Mouse (Mus musculus): ENCODE results near the gene Bnc1. TPM values are rescaled to one million over a fixed set of nuclear protein-coding genes. Genes with fewer than 3 reads are reported as not detected.
A peak's percentile ranks its signal among the peaks of the same experiment; 100 is the strongest.

Gene Bnc1
- polyA plus RNA-seq (2015; fragmentation: Nextera tagmentation; extraction: Ambion mirVana), result 0.35 and 0.39 TPM in 2 replicates

GRCm38 (mm10) chr7:81992131-81993061 lies at the start of gene Bnc1:
Gene Bnc1 (minus strand): TSS chr7:81992292.
- WGBS (ENCODE audit: insufficient replicate concordance), result under 1% methylated on average over 77 of the region's 105 CpGs
- Histone ChIP-seq H3K4me1 (ENCODE audit: control insufficient read depth, low read depth, low read length) (no peaks in the 10 kb centered on the region; the same call in 1 of the 2 replicates), H3K9ac (ENCODE audit: low read depth, low read length) (no peak within 1 kb of the TSS), H3K27me3 (ENCODE audit: control insufficient read depth, insufficient read depth, low read depth, low read length) (peaks cover 63% of the 10 kb centered on the region), H3K4me3 (ENCODE audit: low read depth, low read length) (peak within 1 kb of the TSS; percentile 39), H3K27ac (ENCODE audit: low read length) (no peak within 1 kb of the TSS), H3K4me2 (ENCODE audit: low read depth, low read length) (peak within 1 kb of the TSS; percentile 49), H3K36me3 (ENCODE audit: control insufficient read depth, insufficient read depth) (no peaks in the 10 kb centered on the region), H3K9me3 (replicated peaks; ENCODE audit: control insufficient read depth, low read length) (no peaks in the 10 kb centered on the region)
- ATAC-seq (ENCODE audit: low read depth), result no peak

GRCm38 (mm10) chr7:82033347-82033746 lies 41.3 kb upstream of the Bnc1 start:
- Histone ChIP-seq H3K9ac (ENCODE audit: low read depth, low read length) (no peak overlapping the region), H3K9me3 (replicated peaks; ENCODE audit: control insufficient read depth, low read length) (no peaks in the 10 kb centered on the region), H3K27ac (ENCODE audit: low read length) (no peak overlapping the region), H3K4me1 (ENCODE audit: control insufficient read depth, low read depth, low read length) (no peaks in the 10 kb centered on the region), H3K4me2 (ENCODE audit: low read depth, low read length) (no peak overlapping the region), H3K36me3 (ENCODE audit: control insufficient read depth, insufficient read depth) (no peaks in the 10 kb centered on the region), H3K4me3 (ENCODE audit: low read depth, low read length) (no peak overlapping the region), H3K27me3 (ENCODE audit: control insufficient read depth, insufficient read depth, low read depth, low read length) (no peaks in the 10 kb centered on the region)
- ATAC-seq (ENCODE audit: low read depth), result no peak
- 63% methylated on average over 1 of the region's 1 CpGs for WGBS (ENCODE audit: insufficient replicate concordance)

GRCm38 (mm10) chr7:82029666-82030065 lies 37.6 kb upstream of the Bnc1 start:
- H3K9me3 ChIP-seq (replicated peaks; ENCODE audit: control insufficient read depth, low read length), result no peaks in the 10 kb centered on the region
- no peak overlapping the region for H3K4me2 ChIP-seq (ENCODE audit: low read depth, low read length)
- ATAC-seq (ENCODE audit: low read depth), result no peak
- no peak overlapping the region for H3K4me3 ChIP-seq (ENCODE audit: low read depth, low read length)
- H3K36me3 ChIP-seq (ENCODE audit: control insufficient read depth, insufficient read depth), result no peaks in the 10 kb centered on the region
- no peak overlapping the region for H3K9ac ChIP-seq (ENCODE audit: low read depth, low read length)
- no peaks in the 10 kb centered on the region for H3K4me1 ChIP-seq (ENCODE audit: control insufficient read depth, low read depth, low read length)
- no peak overlapping the region for H3K27ac ChIP-seq (ENCODE audit: low read length)
- WGBS (ENCODE audit: insufficient replicate concordance), result 52% methylated on average over 9 of the region's 9 CpGs
- H3K27me3 ChIP-seq (ENCODE audit: control insufficient read depth, insufficient read depth, low read depth, low read length), result no peaks in the 10 kb centered on the region

GRCm38 (mm10) chr7:82025802-82026201 lies 33.7 kb upstream of the Bnc1 start:
- WGBS (ENCODE audit: insufficient replicate concordance), result 14% methylated on average over 2 of the region's 2 CpGs

DNA sequence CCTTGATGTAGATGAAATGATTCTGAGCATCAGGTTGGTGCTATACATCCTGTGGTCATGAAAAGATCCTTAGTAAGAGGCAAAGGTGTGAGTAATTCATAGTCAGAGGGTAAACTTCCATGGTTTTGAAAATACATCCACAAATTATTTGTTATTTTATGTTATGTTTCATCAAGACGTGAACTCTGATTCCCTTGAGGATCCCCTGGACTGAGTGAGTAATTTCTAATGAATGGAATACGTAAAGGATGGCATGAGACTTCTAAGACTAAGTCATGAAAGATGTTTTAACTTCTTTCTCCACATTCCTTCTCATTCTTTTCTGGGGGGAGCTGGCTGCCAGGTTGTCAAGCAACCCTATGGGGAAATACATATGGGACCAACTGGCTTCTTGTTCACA lies 31.6 kb upstream of the Bnc1 start:
- Histone ChIP-seq H3K4me1 (ENCODE audit: control insufficient read depth, low read depth, low read length) (no peaks in the 10 kb centered on the region), H3K36me3 (ENCODE audit: control insufficient read depth, insufficient read depth) (no peaks in the 10 kb centered on the region), H3K4me3 (ENCODE audit: low read depth, low read length) (no peak overlapping the region), H3K9me3 (replicated peaks; ENCODE audit: control insufficient read depth, low read length) (no peaks in the 10 kb centered on the region), H3K27ac (ENCODE audit: low read length) (no peak overlapping the region), H3K9ac (ENCODE audit: low read depth, low read length) (no peak overlapping the region), H3K27me3 (ENCODE audit: control insufficient read depth, insufficient read depth, low read depth, low read length) (no peaks in the 10 kb centered on the region), H3K4me2 (ENCODE audit: low read depth, low read length) (no peak overlapping the region)
- WGBS (ENCODE audit: insufficient replicate concordance), result 53% methylated on average over 2 of the region's 2 CpGs
- no peak for ATAC-seq (ENCODE audit: low read depth)

More at GRCm38 (mm10) chr7:82025802-82026201, 33.7 kb upstream of the Bnc1 start:
- Histone ChIP-seq H3K9ac (ENCODE audit: low read depth, low read length) (no peak overlapping the region), H3K36me3 (ENCODE audit: control insufficient read depth, insufficient read depth) (no peaks in the 10 kb centered on the region), H3K9me3 (replicated peaks; ENCODE audit: control insufficient read depth, low read length) (no peaks in the 10 kb centered on the region), H3K27ac (ENCODE audit: low read length) (no peak overlapping the region), H3K4me2 (ENCODE audit: low read depth, low read length) (no peak overlapping the region), H3K27me3 (ENCODE audit: control insufficient read depth, insufficient read depth, low read depth, low read length) (no peaks in the 10 kb centered on the region), H3K4me1 (ENCODE audit: control insufficient read depth, low read depth, low read length) (no peaks in the 10 kb centered on the region), H3K4me3 (ENCODE audit: low read depth, low read length) (no peak overlapping the region)
- no peak for ATAC-seq (ENCODE audit: low read depth)

DNA sequence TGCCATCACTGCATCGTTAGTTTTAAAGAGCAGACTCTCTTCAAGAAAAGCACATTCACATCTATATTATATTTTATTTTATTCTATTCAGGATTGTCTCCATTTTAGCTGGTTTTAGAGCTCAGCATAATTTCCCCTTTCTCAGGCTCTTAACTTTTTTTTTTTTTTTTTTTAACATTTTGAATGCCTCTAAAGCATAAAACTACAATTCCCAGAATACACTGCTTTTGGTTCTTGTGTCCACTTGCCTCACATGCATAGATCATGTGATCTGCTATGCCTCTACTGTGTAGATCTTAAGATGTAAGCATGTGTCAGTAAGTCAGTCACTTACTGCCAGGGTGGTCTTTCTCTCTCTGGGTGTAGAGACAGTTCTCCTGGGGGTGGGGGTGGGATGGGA lies 30.3 kb upstream of the Bnc1 start:
- H3K9me3 ChIP-seq (replicated peaks; ENCODE audit: control insufficient read depth, low read length), result no peaks in the 10 kb centered on the region
- no peak overlapping the region for H3K9ac ChIP-seq (ENCODE audit: low read depth, low read length)
- ATAC-seq (ENCODE audit: low read depth), result no peak
- 50% methylated on average over 1 of the region's 1 CpGs for WGBS (ENCODE audit: insufficient replicate concordance)
- H3K4me1 ChIP-seq (ENCODE audit: control insufficient read depth, low read depth, low read length), result no peaks in the 10 kb centered on the region
- no peaks in the 10 kb centered on the region for H3K27me3 ChIP-seq (ENCODE audit: control insufficient read depth, insufficient read depth, low read depth, low read length)
- H3K4me3 ChIP-seq (ENCODE audit: low read depth, low read length), result no peak overlapping the region
- H3K36me3 ChIP-seq (ENCODE audit: control insufficient read depth, insufficient read depth), result no peaks in the 10 kb centered on the region
- no peak overlapping the region for H3K4me2 ChIP-seq (ENCODE audit: low read depth, low read length)
- H3K27ac ChIP-seq (ENCODE audit: low read length), result no peak overlapping the region

- Histone ChIP-seq H3K27ac (ENCODE audit: low read length) (no peak overlapping the region), H3K4me3 (ENCODE audit: low read depth, low read length) (no peak overlapping the region), H3K9ac (ENCODE audit: low read depth, low read length) (no peak overlapping the region), H3K4me2 (ENCODE audit: low read depth, low read length) (no peak overlapping the region), H3K9me3 (replicated peaks; ENCODE audit: control insufficient read depth, low read length) (no peaks in the 10 kb centered on the region), H3K4me1 (ENCODE audit: control insufficient read depth, low read depth, low read length) (no peaks in the 10 kb centered on the region), H3K27me3 (ENCODE audit: control insufficient read depth, insufficient read depth, low read depth, low read length) (peaks cover 3% of the 10 kb centered on the region), H3K36me3 (ENCODE audit: control insufficient read depth, insufficient read depth) (no peaks in the 10 kb centered on the region)
- ATAC-seq (ENCODE audit: low read depth), result no peak
- WGBS (ENCODE audit: insufficient replicate concordance), result 80% methylated on average over 2 of the region's 2 CpGs
Measured at GRCm38 (mm10) chr7:82018031-82018430, 25.9 kb upstream of the Bnc1 start.

- WGBS (ENCODE audit: insufficient replicate concordance), result 7% methylated on average over 25 of the region's 25 CpGs
- ATAC-seq (ENCODE audit: low read depth), result no peak
- H3K4me3 ChIP-seq (ENCODE audit: low read depth, low read length), result no peak overlapping the region
- H3K4me1 ChIP-seq (ENCODE audit: control insufficient read depth, low read depth, low read length), result no peaks in the 10 kb centered on the region
- H3K4me2 ChIP-seq (ENCODE audit: low read depth, low read length), result no peak overlapping the region
- no peaks in the 10 kb centered on the region for H3K9me3 ChIP-seq (replicated peaks; ENCODE audit: control insufficient read depth, low read length)
- no peak overlapping the region for H3K9ac ChIP-seq (ENCODE audit: low read depth, low read length)
- peaks cover 3% of the 10 kb centered on the region for H3K27me3 ChIP-seq (ENCODE audit: control insufficient read depth, insufficient read depth, low read depth, low read length)
- H3K36me3 ChIP-seq (ENCODE audit: control insufficient read depth, insufficient read depth), result no peaks in the 10 kb centered on the region
- no peak overlapping the region for H3K27ac ChIP-seq (ENCODE audit: low read length)
Measured at GRCm38 (mm10) chr7:82016751-82017710, 24.9 kb upstream of the Bnc1 start.
